Mouse (Mus musculus): ENCODE results near the gene Rab8b.
"Not testable (repeated sequence)": the region's sequence is repeated elsewhere in the genome, so short reads cannot be mapped to it uniquely, and the experiment has no call there.

The Rab8b gene

DNA sequence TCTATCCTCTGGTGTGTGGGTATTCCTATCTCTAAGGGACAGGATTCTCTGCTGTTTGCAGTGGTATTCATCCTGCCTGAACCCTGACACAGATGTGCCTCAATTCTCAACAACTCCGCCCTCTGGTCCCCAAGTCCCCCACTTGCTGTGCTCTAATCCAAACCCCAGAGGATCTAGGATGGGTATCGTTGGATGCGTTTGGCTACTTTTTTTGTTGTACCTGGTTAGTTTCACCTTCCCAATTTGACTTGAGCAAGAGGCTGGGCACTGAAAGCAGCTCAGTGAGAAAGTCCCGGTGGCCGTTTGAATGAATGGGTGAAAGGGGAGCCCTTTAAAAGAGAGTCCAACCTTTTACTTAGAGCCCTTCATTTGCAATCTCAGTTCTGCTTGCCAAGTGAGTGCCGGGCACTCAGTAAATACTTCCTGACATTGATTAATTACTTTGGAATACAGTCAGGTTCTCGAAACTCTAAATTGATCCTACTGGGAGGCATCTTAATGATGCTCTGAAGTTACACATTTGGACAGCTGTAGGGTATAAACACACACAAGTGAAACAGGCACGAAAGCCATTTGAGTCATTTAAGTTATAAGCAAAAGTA, 32.1 kb downstream of the Rab8b start:
- no peak for DNase-seq (ENCODE audit: low spot score in 2 of 2)

DNA sequence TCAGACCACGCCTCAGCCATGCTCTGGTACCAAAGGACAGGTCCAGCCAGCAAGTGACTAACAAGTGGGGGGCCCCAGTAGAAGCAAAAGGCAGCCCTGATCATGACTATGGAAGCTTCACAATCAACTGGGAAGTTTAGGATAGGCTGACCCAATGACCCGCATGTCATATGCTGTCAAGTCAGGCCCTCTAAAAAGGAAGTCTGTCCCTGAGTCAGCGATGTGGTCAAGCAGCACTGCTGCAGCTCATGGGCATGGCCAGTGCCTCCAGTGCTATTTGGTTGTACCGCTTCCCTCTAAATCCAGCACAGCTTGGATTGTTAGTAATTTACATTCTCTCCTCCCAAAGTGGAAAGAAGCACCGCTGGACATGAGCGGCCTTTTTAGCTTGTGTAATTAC, 32.7 kb downstream of the Rab8b start:
- DNase-seq (ENCODE audit: low spot score in 2 of 2): no peak

DNA sequence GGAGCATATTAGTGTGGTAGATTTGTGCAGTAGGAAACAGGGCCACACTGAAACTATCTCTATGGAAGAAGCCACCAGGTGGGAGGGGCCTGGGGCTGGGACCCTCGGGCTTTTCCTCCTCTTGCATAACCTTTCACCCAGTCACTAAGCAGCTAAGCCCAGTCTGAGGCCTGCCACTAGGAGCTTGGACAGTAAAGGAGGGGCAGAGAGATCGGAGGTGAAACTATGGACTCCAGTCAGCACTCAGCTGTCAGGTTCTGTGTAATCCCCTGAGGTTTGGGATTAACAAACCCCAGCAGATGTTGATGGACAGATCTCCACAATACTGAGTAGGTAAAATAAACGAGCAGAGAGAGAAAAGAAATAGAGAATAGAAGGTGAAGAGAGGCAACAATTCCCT, 33.1 kb downstream of the Rab8b start:
- DNase-seq (ENCODE audit: low spot score in 2 of 2): no peak

GRCm38 (mm10) chr9:66884609-66885008, 34.9 kb downstream of the Rab8b start:
- no peak for DNase-seq (ENCODE audit: low spot score in 2 of 2)

GRCm38 (mm10) chr9:66883500-66883899, 36.0 kb downstream of the Rab8b start:
- DNase-seq (ENCODE audit: low spot score in 2 of 2): no peak

GRCm38 (mm10) chr9:66882406-66882821, 37.1 kb downstream of the Rab8b start:
- no peak for DNase-seq (ENCODE audit: low spot score in 2 of 2)

- no peak for DNase-seq (ENCODE audit: low spot score in 2 of 2)
Observed at GRCm38 (mm10) chr9:66881858-66882257, 37.6 kb downstream of the Rab8b start.

GRCm38 (mm10) chr9:66880752-66881151, 38.7 kb downstream of the Rab8b start:
- DNase-seq (ENCODE audit: low spot score in 2 of 2): no peak

- DNase-seq (ENCODE audit: low spot score in 2 of 2): no peak
Observed at GRCm38 (mm10) chr9:66879486-66879885, 40.0 kb downstream of the Rab8b start.

DNA sequence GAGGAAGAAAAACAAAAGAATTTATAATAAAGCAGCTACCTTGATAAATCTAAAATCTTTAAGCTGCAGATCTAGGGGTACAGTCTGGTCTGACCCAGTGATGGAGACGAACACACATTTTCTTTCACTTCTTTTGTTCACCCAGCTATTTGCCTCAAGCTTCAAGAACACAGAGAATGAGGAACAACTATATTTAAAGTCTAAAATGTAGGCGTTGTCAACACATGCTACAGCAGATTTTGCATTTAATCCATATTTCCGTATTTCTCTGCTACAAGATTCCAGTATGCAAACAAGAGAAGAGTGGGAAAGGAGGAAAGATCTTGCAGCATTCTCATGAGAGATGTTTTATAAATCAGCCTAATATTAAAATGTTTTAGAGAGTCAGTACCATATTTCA, 40.6 kb downstream of the Rab8b start:
- DNase-seq (ENCODE audit: low spot score in 2 of 2): no peak

DNA sequence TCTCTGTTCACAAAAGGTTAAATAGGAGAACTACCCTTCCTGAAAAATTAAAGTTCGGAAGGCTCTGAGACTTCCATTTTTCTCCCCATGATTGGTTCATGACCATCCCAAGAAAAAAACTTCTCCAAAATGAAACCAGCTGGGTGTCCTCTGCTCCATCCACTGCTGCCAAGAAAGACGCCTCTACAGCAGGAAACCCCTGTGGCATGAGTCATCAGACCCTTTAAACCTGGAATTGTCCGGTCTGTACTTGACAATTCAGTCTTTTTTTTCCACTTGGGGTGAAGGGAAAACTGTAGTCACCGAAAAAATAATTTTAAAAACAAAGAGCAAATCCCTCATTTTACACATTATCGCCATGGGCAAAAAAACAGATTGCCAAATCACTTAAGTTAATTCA, 42.9 kb downstream of the Rab8b start:
- no peak for DNase-seq (ENCODE audit: low spot score in 2 of 2)

DNA sequence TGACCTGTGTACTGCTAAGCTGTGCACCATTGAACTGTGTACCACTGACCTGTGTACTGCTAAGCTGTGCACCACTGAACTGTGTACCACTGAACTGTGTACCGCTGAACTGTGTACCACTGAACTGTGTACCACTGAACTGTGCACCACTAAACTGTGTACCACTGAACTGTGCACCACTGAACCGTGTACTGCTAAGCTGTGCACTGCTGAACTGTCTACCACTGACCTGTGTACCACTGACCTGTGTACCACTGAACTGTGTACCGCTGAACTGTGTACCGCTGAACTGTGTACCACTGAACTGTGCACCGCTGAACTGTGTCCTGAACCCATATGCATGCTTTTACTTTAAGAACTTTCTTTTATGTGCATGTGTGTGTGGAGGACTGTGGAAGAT, 45.2 kb downstream of the Rab8b start:
- no peak for DNase-seq (ENCODE audit: low spot score in 2 of 2)

GRCm38 (mm10) chr9:66873531-66873930, 46.0 kb downstream of the Rab8b start:
- DNase-seq (ENCODE audit: low spot score in 2 of 2): no peak

DNA sequence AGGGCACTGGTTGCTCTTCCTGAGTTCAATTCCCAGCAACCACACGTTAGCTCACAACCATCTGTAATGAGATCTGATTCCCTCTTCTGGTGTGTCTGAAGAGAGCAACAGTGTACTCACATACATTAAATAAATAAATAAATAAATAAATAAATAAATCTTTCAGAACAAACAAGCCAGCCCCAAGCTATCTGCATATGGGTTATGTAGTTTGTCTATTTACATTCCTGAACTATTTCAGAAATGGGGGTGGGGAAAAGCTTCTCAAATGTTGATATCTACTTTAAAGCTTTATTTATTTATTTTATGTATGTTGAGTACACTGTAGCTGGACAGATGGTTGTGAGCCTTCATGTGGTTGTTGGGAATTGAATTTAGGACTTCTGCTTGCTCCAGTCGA, 46.5 kb downstream of the Rab8b start:
- DNase-seq (ENCODE audit: low spot score in 2 of 2): not testable (repeated sequence)

DNA sequence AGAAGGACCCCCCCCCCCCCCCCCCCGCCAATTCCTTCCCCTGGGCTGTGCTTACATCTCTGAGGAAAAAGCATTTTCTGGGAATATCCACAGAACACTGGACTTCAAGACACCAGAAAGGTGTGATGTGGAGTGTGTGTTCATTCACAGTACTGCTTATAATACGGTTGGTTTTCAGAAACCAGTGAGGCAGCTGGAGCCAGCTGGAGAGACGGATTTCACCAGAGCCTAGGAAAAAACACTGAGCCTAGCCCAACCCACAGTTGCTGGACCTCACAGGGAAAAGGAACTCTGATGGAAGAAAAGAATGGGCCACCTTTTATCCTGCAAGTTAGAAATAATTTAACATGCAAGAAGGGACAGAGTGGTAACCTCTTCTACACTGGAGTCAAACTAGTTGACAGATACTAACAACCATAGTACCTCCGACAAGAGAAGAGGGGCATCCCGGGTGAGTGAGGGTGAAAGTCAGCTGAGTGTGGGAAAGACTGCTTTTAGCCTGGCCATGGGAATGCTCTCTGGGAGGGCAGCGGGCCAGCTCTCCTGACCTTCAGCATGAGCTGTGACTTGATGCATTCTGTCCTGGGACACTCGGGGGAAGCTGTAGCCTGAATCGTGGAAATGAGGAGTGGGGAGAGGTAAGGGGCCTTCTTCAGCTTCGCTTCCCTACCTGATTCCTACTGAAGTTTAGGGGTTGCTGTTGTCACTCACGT, 47.3 kb downstream of the Rab8b start:
- DNase-seq (ENCODE audit: low spot score in 2 of 2): no peak

GRCm38 (mm10) chr9:66864708-66865107, 54.8 kb downstream of the Rab8b start:
- no peak for DNase-seq (ENCODE audit: low spot score in 2 of 2)

GRCm38 (mm10) chr9:66863456-66863855, 56.0 kb downstream of the Rab8b start:
- no peak for DNase-seq (ENCODE audit: low spot score in 2 of 2)

- no peak for DNase-seq (ENCODE audit: low spot score in 2 of 2)
Observed at GRCm38 (mm10) chr9:66862202-66862601, 57.3 kb downstream of the Rab8b start.

DNA sequence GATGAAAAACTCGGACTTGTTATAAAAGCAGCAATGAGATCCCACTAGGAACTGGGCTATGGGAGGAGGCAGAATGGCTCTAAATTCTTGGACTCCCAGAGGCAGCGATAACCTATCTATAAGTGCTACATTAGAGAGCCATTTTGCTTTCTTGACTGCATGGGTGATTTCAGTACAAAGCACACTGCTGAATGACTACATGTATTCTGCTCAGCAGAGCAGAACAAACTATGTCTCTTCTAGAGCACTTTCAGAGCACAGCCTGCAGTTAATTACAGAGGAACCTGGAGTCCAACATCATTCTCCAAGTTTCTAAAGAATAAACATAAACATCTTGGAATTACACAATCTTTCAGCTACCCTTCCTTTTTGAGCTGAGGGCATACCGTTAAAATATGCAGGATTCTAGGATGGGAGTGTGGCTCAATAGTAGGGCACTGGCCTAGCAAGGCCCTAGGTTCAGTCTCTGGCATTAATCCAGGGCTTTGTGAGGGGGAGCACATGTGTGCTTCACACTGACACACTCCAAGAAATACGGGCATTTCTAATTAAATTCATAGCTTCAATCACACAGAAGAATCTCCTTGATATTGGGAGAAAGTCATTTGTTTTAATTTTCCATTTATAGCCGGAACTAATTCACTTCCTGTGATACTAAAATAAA, 58.3 kb downstream of the Rab8b start:
- DNase-seq (ENCODE audit: low spot score in 2 of 2): no peak

DNA sequence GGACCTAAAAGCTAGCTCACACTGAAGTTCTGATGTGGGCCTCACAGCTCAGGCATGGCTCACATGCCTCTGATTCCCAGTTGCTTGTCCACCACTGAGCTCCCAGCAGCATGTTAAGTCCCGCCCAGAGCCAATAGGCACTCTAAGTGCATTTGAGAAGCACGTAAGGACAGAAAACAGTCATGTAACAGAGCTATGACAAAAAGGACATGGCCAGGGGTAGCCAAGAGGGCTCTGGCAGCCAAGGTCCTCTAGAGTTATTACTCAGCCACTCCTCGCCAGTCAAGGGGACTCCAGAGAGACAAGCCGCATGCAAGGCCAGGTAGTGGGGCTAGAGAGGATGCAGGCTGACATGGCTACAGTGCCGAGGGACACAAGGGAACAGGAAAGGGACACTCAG, 60.0 kb downstream of the Rab8b start:
- DNase-seq (ENCODE audit: low spot score in 2 of 2): no peak

- DNase-seq (ENCODE audit: low spot score in 2 of 2): no peak
Observed at GRCm38 (mm10) chr9:66855865-66856264, 63.6 kb downstream of the Rab8b start.

DNA sequence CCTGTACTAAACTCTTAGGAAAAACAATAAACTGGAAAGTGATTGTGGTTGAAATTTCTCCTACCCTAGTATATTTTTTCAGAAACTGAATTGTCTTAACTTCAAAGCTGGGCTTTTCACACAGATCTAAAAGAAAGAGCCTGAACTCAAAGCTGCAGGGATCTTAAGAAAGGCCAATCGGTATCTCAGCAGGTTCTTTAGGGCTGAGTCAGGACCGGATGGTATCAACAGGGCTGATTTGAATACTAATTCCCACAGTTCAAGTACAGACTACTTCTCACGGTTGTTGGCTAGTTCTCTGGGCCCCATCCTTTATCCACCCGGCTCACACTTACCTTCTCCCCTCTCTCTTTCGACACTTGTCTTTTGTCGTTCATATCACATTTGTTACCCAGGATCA, 66.9 kb downstream of the Rab8b start:
- no peak for DNase-seq (ENCODE audit: low spot score in 2 of 2)

DNA sequence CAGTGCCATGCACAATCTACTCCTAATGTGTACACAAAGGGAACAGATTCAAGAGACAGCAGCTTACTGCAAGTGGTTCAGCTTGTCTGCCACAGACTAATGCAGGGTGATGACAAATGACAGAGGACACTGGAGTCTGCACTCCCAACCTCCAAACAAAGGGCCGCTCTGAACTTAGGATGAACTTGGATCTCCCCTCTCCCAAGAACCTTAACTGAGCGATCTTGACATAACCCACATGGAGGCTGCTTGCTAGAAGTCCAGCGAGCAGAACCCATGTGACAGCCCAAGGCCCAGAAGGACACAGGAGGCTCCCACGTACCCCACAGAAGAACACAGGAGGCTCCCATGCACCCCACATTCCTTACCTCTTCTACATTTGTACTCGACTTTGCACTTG, 68.5 kb downstream of the Rab8b start:
- DNase-seq (ENCODE audit: low spot score in 2 of 2): no peak
